Mouse (Mus musculus) heart, postnatal 10 days (tissue): ENCODE results near the gene Mpped2. TPM values are rescaled to one million over a fixed set of nuclear protein-coding genes. Genes with fewer than 3 reads are reported as not detected.

Experiments
- DNase-seq, 2 experiments: peaks; one replicate each; pipeline ENCODE4 v3.0.0; 2021
- intact Hi-C: fragments of 180-260 bp; cut with DNase I; formaldehyde crosslinking; loops from one replicate; pipeline ENCODE4 v1.15.1; 2025
- total RNA-seq, 2 experiments: library from RNA; stranded (reverse); gene quantifications; 2 replicates each; pipeline ENCODE4 v1.2.3; 2021

The Mpped2 gene
- total RNA-seq, 2 experiments from 2014 or later: 19.6 to 22.9 TPM

DNA sequence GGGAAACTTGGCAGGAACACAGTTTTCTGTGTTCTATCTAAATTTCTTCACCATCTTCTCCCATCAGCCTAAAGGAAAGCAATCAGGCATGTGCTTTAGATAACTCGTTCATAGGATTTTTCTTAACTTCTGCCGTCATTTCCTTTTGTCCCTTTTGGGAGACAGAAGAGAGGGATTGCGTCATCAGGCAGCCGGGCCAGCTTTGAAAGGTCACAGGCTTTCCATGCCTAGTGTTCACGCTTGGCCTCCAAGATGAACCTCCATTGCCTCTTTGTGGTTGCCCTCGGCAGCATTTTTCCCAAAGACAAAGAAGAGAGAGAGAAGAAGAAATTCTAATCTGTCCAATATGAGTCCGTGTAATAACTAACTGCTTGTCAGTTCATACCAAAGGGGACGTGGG is 95.0 kb downstream of the Mpped2 start:
- intact Hi-C loops: no loop called here
- peak; percentile 34 to 45 for DNase-seq

DNA sequence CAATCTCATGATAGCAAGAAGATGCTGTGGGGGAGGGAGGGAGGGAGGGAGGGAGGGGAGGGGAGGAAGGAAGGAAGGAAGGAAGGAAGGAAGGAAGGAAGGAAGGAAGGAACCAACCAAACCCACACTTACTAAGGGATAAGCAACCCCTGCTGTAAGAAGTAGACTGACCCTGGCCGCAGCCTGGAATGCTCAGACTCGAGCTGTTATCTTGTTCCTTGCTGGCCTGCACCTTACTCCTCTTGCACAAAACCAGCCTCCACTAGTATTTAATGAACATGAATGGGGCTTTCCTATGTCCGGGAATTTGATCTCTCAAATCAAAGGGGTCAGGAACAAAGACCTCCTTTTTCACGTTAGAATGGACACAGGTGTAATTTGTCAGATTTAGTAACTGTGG is 95.5 kb downstream of the Mpped2 start:
- intact Hi-C loops: no loop called here
- DNase-seq: no peak

DNA sequence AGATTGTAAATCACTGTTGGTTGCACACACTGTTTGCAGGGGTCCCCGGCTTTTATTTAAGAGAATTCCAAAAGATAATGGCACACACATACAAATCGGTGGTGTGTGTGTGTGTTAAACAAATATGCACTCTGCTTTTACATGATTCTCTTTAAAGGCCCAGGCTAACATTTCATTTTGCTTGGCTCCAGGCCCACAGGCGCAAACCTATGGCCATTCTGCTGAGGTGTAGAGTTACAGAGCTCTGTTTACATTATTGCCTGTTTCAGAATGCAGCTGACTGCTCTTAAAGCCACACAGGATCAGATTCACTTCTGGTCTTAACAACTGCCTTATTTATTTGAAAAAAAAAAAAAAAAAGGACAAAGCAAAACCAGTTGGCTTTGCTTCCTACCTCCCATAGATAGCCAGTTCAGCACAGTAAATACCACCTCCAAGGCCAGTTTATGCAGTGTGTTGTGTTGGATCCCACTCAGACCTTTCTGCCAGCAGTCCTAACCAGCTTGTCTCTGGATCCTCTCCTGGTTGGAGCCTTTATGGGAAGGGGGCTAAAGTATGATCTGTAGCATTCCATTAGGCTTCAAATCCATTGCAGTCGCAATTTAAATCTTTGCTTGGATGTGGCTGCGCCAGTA is 96.7 kb downstream of the Mpped2 start:
- DNase-seq: no peak
- intact Hi-C loops: no loop called here

DNA sequence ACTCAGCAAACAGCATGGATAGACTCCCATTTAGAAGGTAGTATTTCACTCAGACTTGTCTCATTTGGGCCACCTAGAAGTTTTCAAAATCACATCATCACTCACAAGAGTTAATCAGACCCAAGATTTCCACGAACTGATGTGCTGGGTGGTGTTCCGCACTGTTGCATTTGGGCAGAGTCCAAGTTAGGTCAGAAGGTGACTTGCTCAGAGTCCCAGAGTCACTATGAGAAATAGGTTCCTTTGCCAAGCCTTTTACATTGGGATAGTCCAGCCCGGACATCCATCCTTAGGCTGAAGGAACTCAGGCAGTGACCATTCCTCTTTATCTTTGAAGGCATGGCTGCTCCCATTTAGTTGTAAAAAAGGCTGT is 97.2 kb downstream of the Mpped2 start:
- intact Hi-C loops: no loop called here
- no peak for DNase-seq

DNA sequence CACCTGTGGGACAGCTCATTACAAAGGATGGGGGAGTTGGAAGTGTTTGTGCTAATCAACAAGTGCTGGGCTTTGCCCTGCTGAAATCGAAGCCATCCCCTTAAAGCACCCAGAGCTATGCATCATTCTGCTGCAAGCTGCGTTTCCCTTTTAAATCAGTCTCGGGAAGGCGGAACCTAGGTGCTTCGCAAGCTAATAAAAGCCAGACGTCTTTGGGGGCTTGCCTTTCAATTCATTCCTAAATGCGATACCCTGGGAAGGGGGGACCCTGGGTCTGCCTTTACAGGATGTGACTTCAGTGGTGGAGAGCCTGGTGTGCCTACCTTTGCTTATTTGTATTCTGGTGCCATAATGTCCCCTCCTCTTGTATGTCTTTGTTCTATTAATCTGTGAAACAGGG is 103.2 kb downstream of the Mpped2 start:
- intact Hi-C loops: no loop called here

DNA sequence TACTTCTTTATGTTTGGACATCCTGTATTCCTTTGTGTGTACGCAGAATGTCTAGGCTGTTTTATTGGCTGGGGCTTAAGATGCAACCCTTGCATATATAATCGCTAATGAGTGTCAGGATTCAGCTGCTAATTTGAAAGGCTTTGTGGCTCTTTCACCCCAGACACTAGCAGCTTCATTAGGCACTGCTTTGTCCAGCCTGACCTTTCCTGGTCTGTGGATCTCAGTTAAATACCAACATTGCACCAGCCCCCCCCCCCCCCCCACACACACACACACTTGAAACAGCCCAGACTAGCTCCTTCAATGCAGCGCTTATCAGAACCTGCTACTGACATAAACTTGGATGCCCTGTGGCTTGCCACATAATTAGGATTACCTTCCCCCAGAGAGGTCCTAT is 104.8 kb downstream of the Mpped2 start:
- intact Hi-C loops: no loop called here
- no peak for DNase-seq

More for the DNA sequence above, 103.2 kb downstream of the Mpped2 start:
- DNase-seq: no peak

DNA sequence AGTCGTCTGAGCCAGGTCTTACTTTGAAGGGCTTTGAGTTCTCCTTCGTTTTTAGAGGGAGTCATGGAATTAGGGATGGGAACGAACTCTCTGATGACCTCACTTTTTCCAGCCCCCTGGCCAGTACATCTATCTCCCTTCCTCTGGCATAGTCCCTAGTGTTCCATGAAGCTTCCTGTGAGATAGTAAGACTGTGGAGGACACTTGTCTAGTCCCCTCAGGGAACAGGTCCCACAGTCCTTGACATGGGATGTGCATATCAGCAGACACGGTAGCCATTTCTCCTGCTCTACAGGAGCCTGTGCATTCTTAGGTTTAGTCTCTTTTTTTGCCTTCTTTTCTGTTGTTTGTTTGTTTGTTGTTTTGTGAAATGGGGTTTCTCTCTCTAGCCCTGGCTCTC is 105.8 kb downstream of the Mpped2 start:
- DNase-seq: peak; percentile 21 to 35
- intact Hi-C loops: no loop called here

DNA sequence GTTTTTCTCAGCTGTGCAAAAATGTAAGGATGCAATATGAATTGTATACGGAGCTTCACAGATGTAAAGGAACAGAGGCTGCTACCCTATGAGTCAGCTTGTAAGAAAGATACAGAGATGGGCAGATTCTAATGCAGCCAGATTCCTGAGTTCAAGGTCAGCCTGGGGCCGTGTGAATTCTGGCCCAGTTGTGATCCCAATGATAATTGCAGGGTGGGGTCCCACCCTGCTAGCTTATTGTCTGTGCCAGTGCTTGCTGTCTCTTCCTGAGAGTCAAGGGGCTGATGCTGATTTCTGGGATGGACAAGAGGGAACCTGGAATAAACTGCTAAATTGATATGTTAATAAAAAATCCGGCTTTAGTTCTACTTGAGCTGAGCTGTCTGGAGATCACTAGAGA is 122.8 kb downstream of the Mpped2 start:
- DNase-seq: no peak
- intact Hi-C loops: no loop called here

DNA sequence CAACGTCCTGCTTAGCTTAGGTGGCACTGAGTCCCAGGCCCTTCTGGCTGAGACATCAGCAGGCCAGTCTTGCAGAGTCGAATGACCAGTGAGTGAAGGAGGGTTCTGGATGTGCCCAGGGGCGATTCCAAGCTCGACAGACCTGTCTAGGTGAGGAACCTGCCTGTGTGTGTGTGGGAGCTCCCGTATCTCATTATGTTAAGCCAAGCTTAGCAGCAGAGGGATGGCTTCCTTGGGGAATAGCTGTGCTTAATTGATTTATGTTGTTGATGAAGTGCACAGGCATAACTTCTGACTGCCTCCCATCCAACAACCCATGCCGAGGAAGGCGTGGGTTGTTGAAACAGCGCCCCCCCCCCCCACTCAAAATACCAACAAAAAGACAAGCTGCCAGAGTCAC is 128.2 kb downstream of the Mpped2 start:
- no peak for DNase-seq
- intact Hi-C loops: no loop called here

DNA sequence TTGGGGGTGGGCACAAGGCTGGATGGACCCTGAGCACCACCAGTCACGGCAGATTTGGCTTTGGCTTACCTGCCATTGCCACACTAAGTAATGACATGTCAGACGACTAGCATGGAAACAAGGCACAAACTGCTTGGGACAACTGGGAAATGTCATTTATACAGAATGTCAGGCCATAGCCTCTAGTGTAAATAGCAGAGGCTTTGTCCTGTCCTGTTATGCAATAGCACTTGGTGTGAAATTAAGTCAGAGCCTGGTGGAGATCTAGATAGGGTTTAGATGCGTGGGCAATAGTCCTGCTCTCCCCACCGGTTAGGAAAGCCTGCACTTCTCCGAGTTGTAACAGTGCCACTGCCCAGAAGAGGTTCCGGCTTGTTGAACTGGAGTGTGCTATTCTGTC is 128.8 kb downstream of the Mpped2 start:
- intact Hi-C loops: no loop called here
- no peak for DNase-seq

DNA sequence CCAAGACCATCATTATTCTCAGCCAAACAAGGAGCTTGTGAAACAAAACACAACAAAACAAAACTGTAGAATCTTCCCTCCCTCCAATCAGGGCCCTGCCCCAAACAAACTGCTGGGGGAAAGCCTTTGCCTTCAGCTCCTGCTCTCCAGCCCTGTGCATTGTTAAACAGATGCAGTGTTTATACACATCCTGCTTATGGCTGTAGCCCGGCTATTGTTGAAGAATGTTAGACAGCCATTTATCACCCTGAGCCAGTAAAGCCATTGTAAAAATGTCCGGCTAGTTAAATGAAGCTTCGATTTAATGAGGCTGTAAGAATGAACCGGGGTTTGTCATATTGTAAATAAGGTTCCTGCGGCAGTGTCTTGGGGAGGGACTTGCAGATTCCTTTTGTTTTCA is 129.5 kb downstream of the Mpped2 start:
- DNase-seq: no peak
- intact Hi-C loops: no loop called here

DNA sequence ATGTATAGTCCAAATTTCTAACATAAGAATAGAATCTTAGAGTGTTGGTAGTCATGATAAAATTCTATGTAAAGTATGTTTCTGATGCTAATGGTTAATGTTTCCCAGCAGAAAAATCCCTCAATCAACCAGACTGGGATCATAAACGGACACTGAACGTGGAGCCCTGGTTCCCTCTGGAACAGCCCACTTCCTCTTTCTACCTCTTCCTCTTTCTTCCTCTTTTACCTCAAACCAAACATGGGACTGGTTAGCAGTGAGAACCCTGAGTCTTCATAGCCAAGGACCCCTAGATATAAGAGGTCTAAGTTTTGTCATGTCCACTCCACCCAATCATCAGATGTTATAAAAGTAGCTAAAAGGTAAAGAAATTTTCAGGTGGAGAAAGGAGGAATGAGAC is 132.4 kb downstream of the Mpped2 start:
- no peak for DNase-seq
- intact Hi-C loops: no loop called here

DNA sequence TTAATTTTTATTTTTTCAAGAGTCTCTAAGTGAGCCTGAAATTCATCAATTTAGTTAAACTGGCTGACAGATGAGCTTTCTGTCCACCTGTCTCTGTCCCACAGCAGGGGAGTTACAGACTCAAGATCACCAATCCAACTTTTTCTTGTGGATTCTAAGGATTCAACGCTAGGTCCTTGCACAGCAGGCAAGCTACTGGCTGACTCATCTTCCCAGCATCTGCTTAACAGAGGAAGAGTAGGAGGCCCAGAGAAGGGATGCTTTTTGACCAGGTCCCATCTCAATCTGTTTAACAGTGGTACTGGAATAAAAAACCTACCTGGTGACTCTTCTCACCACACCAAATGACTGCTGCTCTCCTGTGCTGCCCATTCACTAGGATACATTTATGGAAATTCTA is 133.0 kb downstream of the Mpped2 start:
- intact Hi-C loops: no loop called here
- DNase-seq: no peak

DNA sequence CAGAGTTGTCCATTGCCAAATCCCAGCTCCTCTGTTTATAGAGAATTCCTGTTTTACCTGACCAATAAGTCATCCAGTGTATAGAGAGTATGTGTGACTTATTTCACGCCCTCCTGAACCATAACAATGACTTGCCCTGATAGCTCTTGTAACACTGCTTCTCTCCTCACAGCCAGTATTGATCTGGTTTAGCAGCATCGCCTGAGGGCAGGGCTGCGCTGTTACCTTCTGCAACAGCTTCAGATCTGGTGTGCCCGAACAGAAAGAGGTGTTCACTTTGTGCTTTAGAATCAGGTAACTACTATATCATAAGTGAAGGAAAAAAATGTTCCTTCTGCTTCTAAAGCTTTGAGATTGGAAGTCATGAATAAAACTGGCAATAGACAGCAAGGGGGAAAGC is 133.7 kb downstream of the Mpped2 start:
- intact Hi-C loops: no loop called here
- no peak for DNase-seq

DNA sequence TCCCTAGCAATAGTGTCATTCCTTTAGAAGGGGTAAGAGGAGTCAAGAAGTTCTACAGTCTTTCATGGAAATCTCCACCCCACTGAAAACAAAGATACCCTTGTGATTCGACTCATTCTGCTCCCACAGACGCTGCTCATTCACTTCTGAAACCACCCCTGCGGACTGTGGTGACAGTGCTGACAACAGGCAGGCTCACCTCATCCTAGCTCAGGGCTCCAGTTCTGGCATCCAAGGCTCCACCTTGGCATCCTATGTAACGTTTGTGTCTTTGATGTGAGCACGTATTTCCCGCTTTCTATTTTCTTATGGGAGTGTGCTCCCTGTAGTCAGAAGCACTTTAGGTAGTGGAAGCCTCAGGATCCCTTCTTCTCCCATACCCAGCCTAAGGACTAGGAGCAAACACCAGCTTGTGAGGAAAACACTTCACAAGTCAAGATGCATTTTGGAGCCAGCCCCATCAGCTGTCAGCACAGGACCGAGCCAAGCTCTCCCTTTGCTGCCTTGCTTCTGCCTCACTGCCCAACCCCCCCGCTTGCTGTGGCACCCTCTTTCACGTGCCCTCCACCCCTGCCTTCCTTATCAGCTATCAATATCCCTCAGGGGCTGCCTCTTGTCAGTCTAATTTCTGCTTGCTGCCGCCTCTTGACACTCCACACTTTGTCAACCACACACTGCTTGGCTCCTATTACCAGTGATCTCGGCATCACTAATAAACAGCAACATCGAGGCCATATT is 135.7 kb downstream of the Mpped2 start:
- intact Hi-C loops: no loop called here
- peak in 1 of 2 experiments; percentile 19 for DNase-seq

DNA sequence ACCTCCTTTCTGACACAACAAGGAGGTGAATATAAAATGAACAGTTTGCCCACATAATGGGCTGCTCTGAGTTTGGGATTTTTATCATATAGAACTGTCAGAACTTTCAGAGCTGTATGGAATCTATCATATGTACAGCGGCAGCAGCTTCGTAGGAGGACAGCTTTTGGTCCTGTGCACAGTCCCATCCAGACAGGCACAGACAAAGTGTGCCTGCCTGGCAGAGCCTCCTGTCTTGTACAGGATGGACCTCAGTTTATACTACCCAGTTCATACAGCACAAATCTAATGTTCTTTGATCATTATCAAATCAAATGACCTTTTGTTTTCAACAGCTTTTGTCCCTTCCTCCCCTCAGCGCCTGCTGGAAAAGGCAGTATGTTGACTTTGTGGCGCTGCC is 136.4 kb downstream of the Mpped2 start:
- intact Hi-C loops: no loop called here
- no peak for DNase-seq

DNA sequence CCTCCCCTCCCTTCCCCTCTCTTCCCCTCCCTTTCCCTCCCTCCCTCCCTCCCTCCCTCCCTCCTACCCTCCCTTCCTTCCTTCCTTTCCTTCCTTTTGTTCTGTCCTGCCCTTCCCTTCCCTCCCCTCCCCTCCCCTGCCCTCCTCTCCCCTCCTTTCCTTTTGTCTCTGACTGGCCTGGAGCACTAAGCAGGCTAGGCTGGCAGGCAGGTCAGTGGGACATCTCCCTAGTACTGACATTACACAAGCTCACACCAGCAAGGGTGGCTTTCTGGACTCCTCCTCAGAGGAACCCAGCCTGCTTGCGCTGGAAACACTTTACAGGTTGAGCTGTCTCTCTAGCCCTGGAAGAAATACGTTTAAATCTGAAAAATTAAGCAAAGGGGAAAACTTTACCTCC is 139.5 kb downstream of the Mpped2 start:
- intact Hi-C loops: no loop called here
- DNase-seq: no peak

DNA sequence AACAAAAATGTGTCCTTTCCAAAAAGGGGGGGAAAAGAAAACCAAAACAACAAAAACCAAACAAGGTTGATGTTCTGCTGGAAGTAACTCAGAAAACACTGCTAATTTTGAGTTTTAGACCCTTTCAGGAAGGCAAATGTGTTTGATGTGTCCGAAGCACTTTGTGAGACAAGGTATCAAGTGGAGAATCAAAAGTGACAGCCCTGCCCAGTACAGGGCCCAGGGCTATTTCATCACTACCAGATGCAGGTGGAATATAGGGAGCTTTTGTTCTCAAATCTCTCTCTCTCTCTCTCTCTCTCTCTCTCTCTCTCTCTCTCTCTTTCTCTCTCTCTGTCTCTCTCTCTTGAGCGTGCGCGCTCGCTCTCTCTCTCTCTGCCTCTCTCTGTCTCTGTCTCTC is 140.1 kb downstream of the Mpped2 start:
- no peak for DNase-seq
- intact Hi-C loops: no loop called here

DNA sequence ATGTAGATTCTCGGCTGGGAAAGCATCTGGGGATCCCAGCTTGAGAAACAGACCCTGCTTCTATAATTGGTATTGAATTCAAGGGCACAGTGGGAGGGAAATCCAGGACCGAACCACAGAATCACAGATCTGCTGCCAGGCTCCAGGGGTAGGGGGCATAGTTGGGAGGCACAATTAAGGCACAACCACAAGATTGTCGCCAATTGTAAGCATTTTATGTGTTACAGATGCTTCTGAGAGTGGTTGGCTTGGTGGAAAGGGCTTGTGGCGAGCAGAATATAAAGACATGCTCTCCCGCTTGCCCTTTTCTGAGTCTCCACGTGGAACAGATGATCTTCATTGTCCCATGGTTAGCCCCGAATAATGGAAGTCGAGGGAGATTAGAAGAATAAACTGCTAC is 142.3 kb downstream of the Mpped2 start:
- no peak for DNase-seq
- intact Hi-C loops: no loop called here

DNA sequence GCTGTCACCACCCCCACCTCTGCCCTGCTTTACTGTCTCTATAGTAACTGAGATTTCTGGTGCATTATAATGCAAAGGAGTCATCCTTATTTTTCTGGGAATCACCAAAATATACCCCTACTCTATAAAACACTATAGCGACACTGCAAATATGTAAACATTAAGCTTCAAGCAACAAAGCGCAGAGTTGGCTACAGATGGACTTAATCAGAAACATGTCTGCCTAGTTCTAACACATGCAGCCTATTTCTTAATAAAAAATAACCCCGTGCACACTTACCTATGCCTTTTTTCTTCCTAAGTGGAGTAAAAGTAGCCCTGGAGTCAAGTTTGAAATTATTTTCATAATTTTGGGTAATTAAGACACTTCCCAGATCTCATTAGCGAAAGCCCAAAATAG is 144.2 kb downstream of the Mpped2 start:
- no peak for DNase-seq
- intact Hi-C loops: no loop called here

DNA sequence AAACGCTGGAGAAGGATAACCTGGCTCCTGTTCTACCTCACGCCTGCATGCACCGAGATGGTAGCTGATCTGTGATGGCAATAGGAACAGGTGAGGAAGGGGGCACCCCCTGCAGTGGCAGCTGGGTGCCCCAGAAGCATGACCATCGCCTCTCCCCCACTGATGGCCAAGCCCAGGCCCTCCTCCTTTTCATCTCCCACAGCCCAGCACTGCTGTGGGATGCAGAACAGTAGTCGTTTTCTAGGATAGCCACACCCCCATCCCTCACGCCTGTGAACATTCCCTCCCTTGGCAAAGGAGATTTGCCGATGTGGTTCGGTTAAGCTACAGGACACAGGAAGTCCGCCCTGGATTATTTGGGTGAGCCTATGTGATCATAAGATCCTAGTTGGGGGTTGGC is 151.1 kb downstream of the Mpped2 start:
- intact Hi-C loops: no loop called here
- no peak for DNase-seq

DNA sequence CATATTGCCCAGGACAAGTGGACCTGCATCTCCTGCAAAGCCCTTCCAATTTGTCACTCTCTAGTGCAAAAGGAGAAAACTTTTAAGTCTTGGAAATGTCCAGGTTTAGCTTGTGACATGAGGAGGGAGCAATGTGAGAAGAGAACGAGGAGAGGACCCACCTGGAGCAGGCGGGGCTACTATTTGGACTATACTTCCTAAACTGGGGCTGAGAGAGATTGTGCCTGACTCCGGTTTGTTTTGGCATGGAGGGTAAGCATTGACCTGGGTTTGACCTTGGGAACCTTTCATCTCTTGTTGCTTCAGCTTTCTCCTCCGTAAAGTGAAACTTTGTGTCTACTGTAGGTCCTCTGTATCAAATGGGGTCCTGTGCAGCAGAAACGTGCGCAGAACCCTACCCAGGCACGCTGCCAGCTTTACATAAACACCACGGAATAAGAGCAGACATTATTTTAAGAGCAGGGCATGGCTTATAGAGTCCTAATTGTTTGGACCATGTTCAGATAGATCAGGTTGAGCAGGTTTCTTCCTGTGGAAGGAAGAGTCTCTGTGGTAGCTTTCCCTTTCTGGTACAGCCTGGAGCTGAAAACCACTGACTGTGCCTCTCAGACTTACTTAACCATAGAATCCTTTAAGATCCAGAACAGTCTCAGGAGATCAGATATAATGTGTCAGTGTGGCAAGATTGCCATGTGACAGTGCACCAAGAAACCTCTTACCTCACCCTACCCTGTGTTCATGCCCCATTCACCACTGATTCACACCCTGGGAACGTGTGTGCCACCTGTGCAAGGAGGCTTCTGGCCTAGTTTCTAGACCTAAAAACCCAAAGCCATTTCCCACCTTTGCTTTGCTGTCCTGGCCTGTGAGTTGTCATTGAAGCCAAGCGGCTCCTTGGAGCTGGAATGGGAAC is 152.0 kb downstream of the Mpped2 start:
- intact Hi-C loops: no loop called here
- no peak for DNase-seq
